Mouse (Mus musculus): ENCODE data around the gene Dscam.

Gene Dscam

GRCm38 (mm10) chr16:97017171-97017738 is 153.3 kb downstream of the Dscam start:
- DNase-seq (ENCODE audit: low spot score): peak; percentile 56

GRCm38 (mm10) chr16:97016244-97016850 is 154.2 kb downstream of the Dscam start:
- DNase-seq (ENCODE audit: low spot score): no peak

GRCm38 (mm10) chr16:97014343-97014742 is 156.2 kb downstream of the Dscam start:
- DNase-seq (ENCODE audit: low spot score): no peak

GRCm38 (mm10) chr16:97009116-97010055 is 161.2 kb downstream of the Dscam start:
- DNase-seq (ENCODE audit: low spot score): no peak

GRCm38 (mm10) chr16:97007892-97008527 is 162.5 kb downstream of the Dscam start:
- no peak for DNase-seq (ENCODE audit: low spot score)

- DNase-seq (ENCODE audit: low spot score): no peak
Observed at GRCm38 (mm10) chr16:97006854-97007182, 163.7 kb downstream of the Dscam start.

GRCm38 (mm10) chr16:97006041-97006853 is 164.3 kb downstream of the Dscam start:
- DNase-seq (ENCODE audit: low spot score): no peak

GRCm38 (mm10) chr16:97003965-97004364 is 166.6 kb downstream of the Dscam start:
- DNase-seq (ENCODE audit: low spot score): no peak

- no peak for DNase-seq (ENCODE audit: low spot score)
Observed at GRCm38 (mm10) chr16:97002837-97003236, 167.7 kb downstream of the Dscam start.

GRCm38 (mm10) chr16:97002189-97002588 is 168.4 kb downstream of the Dscam start:
- DNase-seq (ENCODE audit: low spot score): no peak

GRCm38 (mm10) chr16:96996854-96997253 is 173.7 kb downstream of the Dscam start:
- peak; percentile 79 for DNase-seq (ENCODE audit: low spot score)

- DNase-seq (ENCODE audit: low spot score): no peak
Observed at GRCm38 (mm10) chr16:96995858-96996257, 174.7 kb downstream of the Dscam start.

GRCm38 (mm10) chr16:96987396-96987795 is 183.2 kb downstream of the Dscam start:
- DNase-seq (ENCODE audit: low spot score): no peak

- DNase-seq (ENCODE audit: low spot score): no peak
Observed at GRCm38 (mm10) chr16:96973300-96973699, 197.3 kb downstream of the Dscam start.

GRCm38 (mm10) chr16:96971768-96972167 is 198.8 kb downstream of the Dscam start:
- DNase-seq (ENCODE audit: low spot score): no peak

- DNase-seq (ENCODE audit: low spot score): no peak
Observed at GRCm38 (mm10) chr16:96970412-96970811, 200.1 kb downstream of the Dscam start.

GRCm38 (mm10) chr16:96969643-96970042 is 200.9 kb downstream of the Dscam start:
- peak; percentile 48 for DNase-seq (ENCODE audit: low spot score)

GRCm38 (mm10) chr16:96968885-96969480 is 201.6 kb downstream of the Dscam start:
- DNase-seq (ENCODE audit: low spot score): no peak

GRCm38 (mm10) chr16:96959695-96960094 is 210.9 kb downstream of the Dscam start:
- no peak for DNase-seq (ENCODE audit: low spot score)

GRCm38 (mm10) chr16:96945468-96946302 is 224.9 kb downstream of the Dscam start:
- no peak for DNase-seq (ENCODE audit: low spot score)

Measured in MN1 (cell line).